Mouse (Mus musculus): ENCODE measurements at regions not wholly inside any gene's neighbourhood (a gene's known extent, or its start where the extent isn't known, plus 50 kb on each side); places are given as distances from the start of the nearest gene placed in this dataset.
"Not testable (repeated sequence)": the region's sequence is repeated elsewhere in the genome, so short reads cannot be mapped to it uniquely, and the experiment has no call there.

DNA sequence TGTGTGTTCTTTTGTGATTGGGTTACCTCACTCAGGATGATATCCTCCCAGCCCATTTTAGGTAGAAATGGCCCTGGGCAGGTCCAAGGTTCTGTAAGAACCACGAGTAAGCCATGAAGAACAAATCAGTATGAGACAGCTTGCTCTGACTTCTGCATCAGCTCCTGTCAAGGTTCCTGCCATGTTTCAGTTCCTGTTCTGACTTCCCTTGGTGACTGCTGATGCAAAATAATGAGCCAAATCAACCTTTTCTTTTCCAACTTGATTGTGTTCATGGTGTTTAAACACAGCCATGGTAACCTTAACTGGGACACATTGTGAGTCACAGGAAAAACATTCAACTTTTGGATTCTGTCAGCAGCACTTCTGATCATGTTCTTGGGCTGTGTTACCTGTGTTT is 667.4 kb upstream of the Igfbp7 start:
- in situ Hi-C loops (cut with MboI, MseI) = no loop called here

DNA sequence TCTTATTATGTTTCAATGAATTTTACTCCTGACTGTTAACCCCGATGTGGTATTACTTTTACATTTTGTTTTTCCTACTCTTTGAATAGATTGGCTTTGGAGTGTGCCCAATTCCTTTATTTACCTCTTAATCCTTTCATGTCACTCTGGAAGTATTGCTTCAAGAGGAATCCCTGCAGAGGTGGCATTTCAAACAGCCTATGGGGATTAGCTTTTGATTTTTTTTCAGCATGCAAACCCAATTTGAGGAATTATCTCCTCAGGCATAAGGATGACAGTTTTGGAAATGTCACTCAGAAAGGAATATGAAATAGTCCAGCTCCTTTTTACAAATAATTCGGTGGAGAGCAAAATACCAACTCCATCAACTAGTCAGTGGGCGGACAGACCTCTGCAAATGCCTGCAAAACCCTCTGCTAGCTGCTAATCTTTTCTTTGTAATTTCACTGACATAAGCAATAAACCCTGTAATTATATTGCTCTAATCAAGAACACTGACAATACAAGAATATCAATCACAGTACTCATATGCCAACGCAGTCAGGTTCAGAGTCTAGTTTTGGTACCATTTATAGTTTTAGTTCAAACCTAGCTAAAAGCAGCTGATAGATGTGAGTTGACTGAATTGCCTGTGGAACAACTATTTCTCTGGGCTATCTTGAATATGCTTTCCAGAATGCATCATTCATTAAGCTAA is 624.9 kb upstream of the Igfbp7 start:
- in situ Hi-C loops (cut with MboI, MseI) = no loop called here

DNA sequence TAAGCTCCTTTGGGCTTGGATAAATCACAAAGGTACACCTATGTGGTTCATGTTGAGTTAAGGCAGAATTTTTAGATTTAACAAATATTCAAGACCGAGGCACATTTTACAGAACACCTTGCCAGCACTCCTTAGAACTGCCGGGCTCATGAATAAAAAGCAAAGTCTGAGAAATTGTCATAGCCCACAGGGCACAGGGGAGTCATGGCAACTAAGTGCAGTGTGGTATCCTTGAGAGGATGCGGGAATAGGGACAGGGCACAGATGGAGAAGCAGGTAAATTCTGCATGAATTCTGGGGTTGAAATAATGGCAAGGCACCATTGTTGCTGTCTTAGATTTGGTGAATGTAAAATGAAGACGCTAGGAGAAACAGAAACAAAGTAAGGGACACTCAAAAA is 609.7 kb upstream of the Igfbp7 start:
- in situ Hi-C loops (cut with MboI, MseI) = no loop called here

DNA sequence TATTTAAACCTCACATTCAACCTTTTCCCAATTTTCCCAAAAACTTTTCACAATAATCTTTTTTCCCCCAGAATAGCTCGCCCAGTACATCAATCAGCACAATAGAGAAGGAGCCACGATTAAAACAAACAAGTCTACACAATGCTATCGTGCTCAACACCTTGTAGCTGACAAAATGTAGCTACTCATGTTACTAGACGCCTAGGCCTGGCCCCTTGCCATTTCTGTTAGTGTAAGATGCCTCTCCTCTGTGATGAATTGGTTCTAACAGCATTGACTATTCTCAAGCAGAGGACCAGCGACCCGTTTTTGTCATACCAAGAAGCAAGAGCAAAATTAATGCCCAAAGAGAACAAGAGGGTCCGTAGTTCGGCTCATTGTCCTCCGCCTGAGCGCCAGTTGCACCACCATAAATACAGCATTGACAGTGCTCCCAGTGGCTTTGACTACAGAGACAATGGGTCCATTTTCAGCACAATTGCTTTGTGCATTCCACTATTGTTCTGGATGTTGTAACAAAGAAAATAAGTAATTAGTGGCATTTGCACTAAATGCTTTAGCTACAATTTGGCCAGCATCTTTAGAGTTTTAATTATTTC is 578.7 kb upstream of the Igfbp7 start:
- in situ Hi-C loops (cut with MboI, MseI) = no loop called here

DNA sequence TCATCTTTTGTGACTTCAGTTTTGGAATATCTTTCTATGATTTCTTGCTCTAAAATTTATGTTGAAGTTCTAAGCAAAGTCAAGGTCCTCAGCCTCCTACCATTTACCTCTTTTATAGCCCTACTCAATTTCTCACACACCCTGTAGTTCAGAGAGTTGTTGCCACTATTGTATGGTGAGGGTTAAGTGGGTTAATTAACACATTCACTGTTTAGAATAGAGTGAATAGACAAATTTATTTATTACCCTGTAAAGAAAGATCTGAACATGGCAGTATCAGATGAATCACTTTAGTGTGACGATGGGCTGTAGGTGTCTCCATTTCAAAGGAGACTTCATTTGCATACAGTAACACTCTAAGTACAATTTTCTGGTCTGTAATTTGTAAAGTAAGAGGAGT is 577.4 kb upstream of the Igfbp7 start:
- in situ Hi-C loops (cut with MboI, MseI) = no loop called here

DNA sequence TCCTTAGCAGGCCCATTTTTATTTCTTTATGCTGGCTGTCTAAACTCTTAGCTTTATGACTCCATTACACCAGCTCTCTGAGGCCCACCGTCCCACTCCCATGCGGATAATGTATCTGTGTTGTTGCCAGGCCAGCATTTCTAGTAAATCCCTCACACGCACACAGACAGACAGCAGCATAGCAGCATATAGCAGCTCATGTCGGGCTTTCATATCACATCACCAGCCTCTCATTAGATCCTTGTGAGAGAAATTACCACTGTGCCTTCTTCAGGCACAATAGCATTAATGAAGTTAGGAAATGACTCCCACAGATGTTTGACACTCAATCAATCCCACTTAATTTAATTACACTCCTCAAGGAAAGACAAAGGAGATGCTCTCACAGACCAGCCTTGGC is 532.2 kb upstream of the Igfbp7 start:
- in situ Hi-C loops (cut with MboI, MseI) = not testable (repeated sequence)

DNA sequence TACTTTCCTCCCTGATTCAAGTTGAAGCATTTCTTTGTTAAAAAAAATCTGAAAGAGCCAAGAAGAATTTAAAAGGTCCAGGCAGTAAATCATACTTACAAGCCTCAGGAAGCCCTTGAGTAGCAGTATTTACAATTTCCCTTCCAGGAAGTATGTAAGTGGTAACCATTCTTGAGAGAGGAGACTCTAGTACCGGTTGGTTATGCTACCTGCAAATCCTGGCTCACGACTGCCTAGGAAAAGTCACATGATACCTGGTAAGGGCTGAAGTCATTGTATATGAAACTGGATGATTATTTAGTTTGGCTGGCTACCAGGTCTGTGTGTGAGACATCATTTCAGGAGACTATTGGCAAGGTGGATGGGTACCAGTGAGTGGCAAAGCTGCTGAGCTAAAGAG is 524.0 kb upstream of the Igfbp7 start:
- in situ Hi-C loops (cut with MboI, MseI) = no loop called here

DNA sequence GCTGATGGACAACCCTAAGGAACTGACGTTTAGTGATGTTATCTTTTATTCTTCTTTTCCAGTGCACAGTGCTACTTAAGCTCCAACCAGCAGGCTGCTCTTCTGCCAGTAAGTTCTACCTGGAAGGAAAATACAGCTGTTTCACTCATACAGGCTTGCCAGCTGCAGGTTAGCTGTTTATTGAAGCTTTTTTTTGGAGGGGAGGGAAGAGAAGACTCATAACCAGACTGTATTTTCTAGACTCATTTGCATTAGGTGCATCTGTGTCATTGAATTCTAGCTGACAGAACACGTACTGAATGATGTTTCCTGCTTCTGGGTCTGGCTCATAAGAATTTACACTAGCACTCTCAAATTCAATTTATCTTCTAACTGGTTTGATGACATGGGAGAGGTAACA is 513.3 kb upstream of the Igfbp7 start:
- in situ Hi-C loops (cut with MboI, MseI) = no loop called here

DNA sequence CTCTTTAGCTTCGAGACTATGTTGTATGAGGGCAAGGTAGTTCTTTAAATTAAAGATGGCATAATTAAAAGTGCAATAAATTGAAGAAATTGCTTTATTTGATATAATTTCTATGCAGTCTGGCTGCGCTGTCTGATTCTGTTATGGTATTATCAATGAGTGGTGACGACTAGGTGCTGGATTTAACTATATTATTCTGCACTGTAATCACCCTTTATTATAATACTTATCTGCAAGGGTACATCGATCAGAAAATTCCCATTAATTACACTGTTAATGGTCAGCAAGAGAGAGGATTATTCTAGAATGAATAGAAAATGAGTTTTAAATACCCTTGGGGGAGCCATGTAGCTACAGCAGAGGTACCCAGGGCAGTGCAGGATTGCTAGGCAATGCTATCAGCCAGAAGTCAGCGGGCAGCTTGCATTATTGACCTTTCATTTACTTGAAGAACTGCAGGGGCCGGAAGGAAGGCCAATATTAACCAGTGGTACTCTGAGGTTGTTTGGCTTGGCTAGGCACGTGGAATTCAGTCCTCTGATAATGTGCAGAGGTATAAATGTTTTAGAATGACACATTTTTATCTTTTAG is 509.3 kb upstream of the Igfbp7 start:
- in situ Hi-C loops (cut with MboI, MseI) = no loop called here

DNA sequence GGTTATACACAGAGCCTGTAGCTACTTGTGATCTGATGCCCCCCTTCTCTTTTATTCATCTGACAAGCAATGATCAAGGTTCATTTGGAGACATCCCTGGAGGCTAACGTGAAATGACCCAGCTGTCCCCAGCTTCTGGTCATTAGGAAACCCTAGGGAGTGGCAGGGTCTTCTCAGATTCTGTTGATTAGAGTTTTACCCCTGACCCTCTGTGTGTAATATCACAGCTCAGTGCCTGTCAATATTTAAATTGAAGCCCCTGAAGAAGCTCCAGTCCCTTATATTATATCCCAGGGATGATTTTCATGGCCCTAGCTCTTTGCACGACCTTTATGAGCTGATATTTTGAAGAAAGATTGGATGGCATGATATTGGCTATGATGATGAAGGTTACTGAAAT is 508.5 kb upstream of the Igfbp7 start:
- in situ Hi-C loops (cut with MboI, MseI) = no loop called here

DNA sequence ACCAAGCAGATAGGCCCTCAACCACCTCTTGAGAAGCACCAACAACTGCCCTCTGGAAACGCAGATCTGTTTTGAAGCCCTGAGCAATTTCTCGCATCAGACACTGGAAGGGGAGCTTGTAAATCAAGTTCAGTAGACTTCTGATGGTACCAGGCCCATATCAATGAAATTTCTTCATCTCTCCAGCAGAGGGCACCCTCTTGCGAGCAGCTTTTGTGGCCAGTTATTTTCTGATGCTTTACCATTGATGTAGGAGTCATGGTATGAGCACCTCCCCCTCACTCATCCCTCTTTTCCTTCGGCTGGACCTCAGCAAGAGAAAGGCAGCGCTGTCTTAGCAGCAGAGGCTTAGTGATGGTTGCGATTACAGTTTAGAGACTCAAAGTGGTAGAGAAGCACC is 501.4 kb upstream of the Igfbp7 start:
- in situ Hi-C loops (cut with MboI, MseI) = loop anchor here in 1 of 2 experiments (5.0 kb wide), 1 partner anchor 58 kb away; no protein-coding TSS in a partner anchor

DNA sequence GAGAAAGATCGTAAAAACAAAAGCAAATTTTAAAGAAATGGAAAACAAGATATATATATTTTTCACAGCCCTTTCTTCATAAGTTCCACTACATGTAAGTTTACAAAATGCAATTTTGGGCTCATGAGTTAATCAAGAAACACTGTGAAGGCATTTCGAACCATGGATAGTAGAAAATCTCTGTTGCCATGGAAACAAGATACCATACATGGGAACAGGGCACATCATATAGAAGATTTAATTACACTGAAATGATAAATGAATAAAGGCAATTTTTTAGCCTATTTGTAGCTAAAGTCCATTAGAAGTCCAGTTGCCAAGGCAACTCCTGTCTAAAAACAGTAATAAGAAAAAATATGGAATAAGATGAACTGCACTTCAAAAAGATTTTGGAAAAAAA is 484.2 kb upstream of the Igfbp7 start:
- in situ Hi-C loops (cut with MboI, MseI) = not testable (repeated sequence)

DNA sequence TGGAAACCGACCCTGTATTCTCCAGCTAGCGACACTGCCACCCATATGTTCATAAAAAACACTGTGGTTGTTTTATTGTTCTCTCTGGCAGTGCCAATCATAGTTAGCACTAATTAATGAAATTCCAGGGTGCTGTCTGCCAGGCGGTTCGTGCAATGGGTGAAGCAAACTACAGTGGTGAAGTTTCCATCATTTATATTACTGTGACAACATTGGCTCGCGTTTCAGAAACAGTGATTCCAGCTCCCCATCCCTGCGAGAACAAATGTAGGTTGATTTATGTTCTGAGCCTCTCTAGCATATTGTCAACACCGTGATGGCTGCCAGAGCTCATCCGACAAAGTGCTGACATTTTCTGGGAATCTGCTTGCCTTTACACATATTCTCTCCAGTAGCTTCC is 480.7 kb upstream of the Igfbp7 start:
- in situ Hi-C loops (cut with MboI, MseI) = no loop called here

DNA sequence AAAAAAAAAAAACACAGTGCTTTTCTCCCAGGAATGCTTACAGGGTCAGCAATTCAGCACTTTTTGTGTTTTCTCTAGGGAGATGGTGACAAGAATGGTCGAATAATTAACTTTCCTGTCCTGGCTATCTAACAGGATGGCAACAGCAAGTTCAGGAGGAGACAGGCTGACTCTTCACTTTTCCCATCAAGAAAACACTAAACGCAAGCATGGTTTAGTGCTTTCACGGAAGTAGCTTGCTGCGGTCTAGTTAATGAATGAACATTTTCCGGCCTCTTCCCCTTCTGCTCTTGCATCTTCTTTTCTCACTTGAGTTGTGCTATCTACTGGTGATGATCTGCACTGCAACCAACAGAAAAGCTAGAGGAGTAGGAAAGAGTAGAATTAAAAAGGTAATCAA is 463.6 kb upstream of the Igfbp7 start:
- in situ Hi-C loops (cut with MboI, MseI) = no loop called here

DNA sequence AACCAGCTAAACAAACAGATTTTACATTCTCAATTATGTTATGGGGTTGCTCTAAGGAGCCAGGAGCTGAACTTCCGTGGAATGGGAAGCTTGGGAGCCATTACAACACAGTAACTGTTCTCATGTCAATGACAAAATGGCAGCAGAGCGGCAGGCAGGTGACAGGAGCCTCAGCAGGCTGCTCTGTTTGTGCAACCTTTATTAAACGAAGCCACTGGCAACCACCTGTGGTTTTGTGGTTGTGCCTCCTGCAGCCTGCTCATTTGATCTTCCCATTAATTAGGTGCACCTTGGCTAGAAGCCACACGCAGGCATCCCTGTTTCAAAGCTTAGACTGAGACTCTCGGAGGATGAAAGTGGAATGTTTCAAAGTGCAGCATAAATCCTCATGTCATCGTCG is 457.5 kb upstream of the Igfbp7 start:
- in situ Hi-C loops (cut with MboI, MseI) = no loop called here

DNA sequence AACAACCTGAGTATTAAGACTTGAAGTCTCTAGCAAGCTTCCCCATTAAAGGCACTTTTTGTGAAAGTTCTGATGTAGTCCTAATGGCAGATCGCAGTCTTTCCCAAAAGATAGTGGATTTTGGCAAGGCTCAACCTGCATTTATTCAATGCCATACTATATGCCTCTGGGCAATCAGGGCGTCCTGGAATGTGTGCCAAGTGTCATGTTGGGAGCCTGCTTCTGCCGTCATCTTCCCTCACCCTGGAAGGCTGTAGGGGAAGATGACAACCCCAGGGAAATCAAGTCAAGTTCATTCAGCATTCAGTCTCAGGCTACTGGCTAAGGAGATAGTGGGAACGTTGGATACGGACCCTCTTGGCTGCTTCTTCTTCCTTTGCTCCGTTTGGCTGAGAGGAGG is 447.4 kb upstream of the Igfbp7 start:
- in situ Hi-C loops (cut with MboI, MseI) = no loop called here

DNA sequence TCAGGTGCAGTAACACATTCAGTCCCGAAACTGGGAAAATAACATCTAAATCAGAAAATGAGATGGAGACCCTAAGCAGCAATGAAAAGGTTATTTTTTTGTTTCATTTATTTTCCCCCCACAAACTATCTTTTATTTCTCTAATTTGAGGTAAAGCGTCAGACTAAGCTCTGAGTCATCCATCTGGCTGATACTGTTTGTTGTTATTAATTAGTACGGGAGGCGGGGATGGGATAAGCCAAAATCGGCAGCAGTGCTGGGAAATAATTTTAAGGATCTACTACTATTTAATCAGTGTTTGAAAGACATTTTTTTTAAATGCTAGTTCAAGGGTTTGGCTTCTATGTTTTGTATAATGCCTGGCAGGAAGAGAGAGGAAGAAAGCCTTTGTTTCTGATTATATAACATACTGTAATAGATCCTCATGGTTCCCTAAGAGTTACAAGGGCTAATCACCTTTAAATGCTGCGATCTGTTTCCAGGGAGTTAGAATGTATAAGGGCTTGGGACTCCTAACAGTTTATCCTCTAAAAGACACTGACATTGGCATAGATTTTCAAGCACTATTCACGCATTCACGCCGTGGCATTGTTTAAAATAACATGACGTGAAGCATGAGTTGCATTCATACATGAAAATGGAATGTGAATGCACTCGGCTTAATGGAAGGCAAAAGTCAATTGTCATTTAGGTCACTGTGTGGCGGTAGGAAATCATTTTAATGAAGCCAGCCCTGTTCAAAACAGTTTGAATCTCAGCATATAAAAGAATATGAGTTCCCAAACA is 446.4 kb upstream of the Igfbp7 start:
- in situ Hi-C loops (cut with MboI, MseI) = no loop called here

DNA sequence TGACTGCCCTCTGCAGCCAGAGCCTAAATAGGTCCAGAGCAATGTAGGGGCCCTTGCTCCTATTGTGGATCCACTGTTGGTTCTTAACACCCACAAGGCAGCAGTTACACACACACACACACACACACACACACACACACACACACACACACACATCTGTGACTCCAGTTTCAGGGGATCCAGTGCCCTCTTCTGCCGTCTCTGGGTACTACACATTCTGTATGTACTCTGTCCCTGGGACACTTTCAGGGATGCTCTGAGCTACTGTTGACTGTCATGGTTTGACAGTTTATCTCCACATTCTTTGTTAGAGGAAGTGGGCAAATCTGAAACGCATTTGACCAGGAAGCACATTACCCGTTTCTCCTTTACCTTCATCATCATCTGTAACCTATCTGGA is 443.8 kb upstream of the Igfbp7 start:
- in situ Hi-C loops (cut with MboI, MseI) = no loop called here

DNA sequence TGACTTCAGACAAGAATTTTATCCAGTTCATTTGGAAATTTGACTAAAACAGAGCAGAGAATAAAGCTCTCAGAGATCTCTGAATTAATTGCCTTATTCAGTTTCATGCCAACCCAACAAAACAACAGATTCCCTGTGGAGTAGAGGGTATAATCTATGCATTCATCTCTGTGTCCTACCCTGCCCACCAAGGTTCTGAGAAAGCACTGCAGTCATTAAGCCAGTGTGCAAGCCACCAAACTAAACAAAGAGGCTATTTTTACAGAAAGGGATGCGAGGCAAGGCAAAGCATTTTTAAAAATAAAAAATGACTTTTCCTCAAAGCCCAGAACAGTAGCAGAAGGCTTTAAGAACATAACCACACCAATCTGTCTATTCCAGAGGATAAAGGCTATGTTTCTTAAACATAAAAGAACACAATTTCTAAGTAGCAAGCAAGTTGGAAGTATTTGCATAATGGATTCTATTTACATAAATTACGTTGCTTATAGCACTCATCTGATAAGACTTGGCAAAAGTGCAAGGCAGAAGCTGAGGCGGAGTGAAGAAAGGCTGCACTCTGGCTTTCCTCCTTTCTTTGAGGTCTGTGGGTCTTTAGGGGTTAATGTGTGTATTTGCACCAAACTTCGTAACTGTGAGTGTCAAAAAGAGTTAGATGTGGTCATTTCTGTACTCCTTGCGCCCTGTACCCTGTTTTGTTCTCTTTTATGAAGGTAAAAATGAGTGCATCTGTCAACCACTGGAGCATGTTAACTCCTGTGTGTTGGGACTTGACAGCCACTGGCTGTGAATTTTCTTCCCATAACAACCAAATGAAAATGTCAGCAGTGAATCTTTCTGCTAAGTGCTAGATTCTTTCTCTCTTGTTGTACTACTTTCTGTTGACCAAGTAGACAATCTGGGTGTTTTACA is 430.6 kb upstream of the Igfbp7 start:
- in situ Hi-C loops (cut with MboI, MseI) = no loop called here

DNA sequence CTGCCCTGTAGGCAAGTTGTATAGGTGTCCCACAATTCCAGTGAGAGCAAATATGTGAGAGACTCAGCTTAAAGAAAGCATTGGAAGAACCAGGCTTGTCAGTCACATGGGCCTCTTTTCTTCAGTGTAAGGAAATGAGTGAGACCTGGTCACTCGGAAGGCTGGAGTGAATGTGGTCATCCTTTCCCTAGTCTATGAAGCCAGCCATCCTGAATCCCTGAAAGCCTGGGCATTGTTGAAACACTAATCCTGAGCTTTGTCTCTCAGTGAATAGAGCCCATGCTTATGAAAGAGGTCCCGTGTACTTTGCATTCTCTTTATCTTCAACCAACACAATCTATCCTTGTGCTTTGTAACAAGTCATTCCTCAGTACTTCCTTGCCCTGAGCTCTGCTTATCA is 420.1 kb upstream of the Igfbp7 start:
- in situ Hi-C loops (cut with MboI, MseI) = no loop called here

DNA sequence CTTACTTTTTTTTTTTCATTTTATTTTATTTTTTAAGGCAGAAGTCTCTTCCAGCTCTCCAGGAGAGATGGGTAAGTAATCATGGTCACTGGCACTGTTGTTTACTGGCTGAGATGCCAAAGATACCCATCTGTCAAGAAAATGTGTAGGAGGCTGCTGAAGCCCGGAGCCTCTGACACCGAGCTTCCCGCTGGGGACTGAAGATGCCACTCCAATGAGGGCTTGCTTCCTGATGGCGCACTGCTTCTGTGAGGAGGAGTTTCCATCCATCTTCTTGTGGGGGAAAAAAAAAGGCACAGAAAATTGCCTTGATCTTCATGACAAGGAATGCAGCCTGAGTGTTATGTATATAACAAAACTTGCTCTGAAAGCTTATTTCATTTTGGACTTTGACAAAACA is 418.2 kb upstream of the Igfbp7 start:
- in situ Hi-C loops (cut with MboI, MseI) = no loop called here
